Mouse (Mus musculus): ENCODE data around the gene Myh10.
A peak's percentile ranks its signal among the peaks of the same experiment; 100 is the strongest.
"Not testable (repeated sequence)": the region's sequence is repeated elsewhere in the genome, so short reads cannot be mapped to it uniquely, and the experiment has no call there.

The Myh10 gene

GRCm38 (mm10) chr11:68831580-68831979 is 140.2 kb downstream of the Myh10 start:
- peaks cover 23% of the 10 kb centered on the region for H3K36me3 ChIP-seq (ENCODE audit: control insufficient read depth, insufficient read depth, low read length, poor library complexity, severe bottlenecking)
- not testable (repeated sequence) for DNase-seq (ENCODE audit: low read depth, low spot score)

GRCm38 (mm10) chr11:68832793-68833192 is 141.4 kb downstream of the Myh10 start:
- Histone ChIP-seq H3K27me3 (ENCODE audit: control insufficient read depth, insufficient read depth, low read length, poor library complexity, severe bottlenecking) (no peaks in the 10 kb centered on the region), H3K36me3 (ENCODE audit: control insufficient read depth, insufficient read depth, low read length, poor library complexity, severe bottlenecking) (peaks cover 24% of the 10 kb centered on the region)
- DNase-seq (ENCODE audit: low read depth, low spot score), result no peak

More at GRCm38 (mm10) chr11:68831580-68831979, 140.2 kb downstream of the Myh10 start:
- not testable (repeated sequence) for H3K27me3 ChIP-seq (ENCODE audit: control insufficient read depth, insufficient read depth, low read length, poor library complexity, severe bottlenecking)

GRCm38 (mm10) chr11:68833593-68833992 is 142.2 kb downstream of the Myh10 start:
- no peaks in the 10 kb centered on the region for H3K27me3 ChIP-seq (ENCODE audit: control insufficient read depth, insufficient read depth, low read length, poor library complexity, severe bottlenecking)
- H3K36me3 ChIP-seq (ENCODE audit: control insufficient read depth, insufficient read depth, low read length, poor library complexity, severe bottlenecking), result peaks cover 24% of the 10 kb centered on the region
- no peak for DNase-seq (ENCODE audit: low read depth, low spot score)

GRCm38 (mm10) chr11:68835034-68835433 is 143.7 kb downstream of the Myh10 start:
- Histone ChIP-seq H3K36me3 (ENCODE audit: control insufficient read depth, insufficient read depth, low read length, poor library complexity, severe bottlenecking) (peaks cover 24% of the 10 kb centered on the region), H3K27me3 (ENCODE audit: control insufficient read depth, insufficient read depth, low read length, poor library complexity, severe bottlenecking) (no peaks in the 10 kb centered on the region)
- no peak for DNase-seq (ENCODE audit: low read depth, low spot score)

GRCm38 (mm10) chr11:68839606-68840005 is 148.2 kb downstream of the Myh10 start:
- Histone ChIP-seq H3K27me3 (ENCODE audit: control insufficient read depth, insufficient read depth, low read length, poor library complexity, severe bottlenecking) (no peaks in the 10 kb centered on the region), H3K36me3 (ENCODE audit: control insufficient read depth, insufficient read depth, low read length, poor library complexity, severe bottlenecking) (peaks cover 23% of the 10 kb centered on the region)
- DNase-seq (ENCODE audit: low read depth, low spot score), result no peak

GRCm38 (mm10) chr11:68850862-68851261 is 159.5 kb downstream of the Myh10 start:
- H3K27me3 ChIP-seq (ENCODE audit: control insufficient read depth, insufficient read depth, low read length, poor library complexity, severe bottlenecking), result no peaks in the 10 kb centered on the region
- no peaks in the 10 kb centered on the region for H3K36me3 ChIP-seq (ENCODE audit: control insufficient read depth, insufficient read depth, low read length, poor library complexity, severe bottlenecking)
- no peak for DNase-seq (ENCODE audit: low read depth, low spot score)

- DNase-seq (ENCODE audit: low read depth, low spot score), result peak; percentile 48
- no peaks in the 10 kb centered on the region for H3K27me3 ChIP-seq (ENCODE audit: control insufficient read depth, insufficient read depth, low read length, poor library complexity, severe bottlenecking)
- no peaks in the 10 kb centered on the region for H3K36me3 ChIP-seq (ENCODE audit: control insufficient read depth, insufficient read depth, low read length, poor library complexity, severe bottlenecking)
Measured at GRCm38 (mm10) chr11:68851644-68852485, 160.5 kb downstream of the Myh10 start.

- Histone ChIP-seq H3K27me3 (ENCODE audit: control insufficient read depth, insufficient read depth, low read length, poor library complexity, severe bottlenecking) (no peaks in the 10 kb centered on the region), H3K36me3 (ENCODE audit: control insufficient read depth, insufficient read depth, low read length, poor library complexity, severe bottlenecking) (no peaks in the 10 kb centered on the region)
- DNase-seq (ENCODE audit: low read depth, low spot score), result no peak
Measured at GRCm38 (mm10) chr11:68852486-68852901, 161.1 kb downstream of the Myh10 start.

- Histone ChIP-seq H3K36me3 (ENCODE audit: control insufficient read depth, insufficient read depth, low read length, poor library complexity, severe bottlenecking) (no peaks in the 10 kb centered on the region), H3K27me3 (ENCODE audit: control insufficient read depth, insufficient read depth, low read length, poor library complexity, severe bottlenecking) (no peaks in the 10 kb centered on the region)
- DNase-seq (ENCODE audit: low read depth, low spot score), result peak; percentile 100
Measured at GRCm38 (mm10) chr11:68852932-68853409, 161.6 kb downstream of the Myh10 start.

GRCm38 (mm10) chr11:68853611-68854401 is 162.4 kb downstream of the Myh10 start:
- no peaks in the 10 kb centered on the region for H3K36me3 ChIP-seq (ENCODE audit: control insufficient read depth, insufficient read depth, low read length, poor library complexity, severe bottlenecking)

GRCm38 (mm10) chr11:68854621-68855020 is 163.3 kb downstream of the Myh10 start:
- no peaks in the 10 kb centered on the region for H3K36me3 ChIP-seq (ENCODE audit: control insufficient read depth, insufficient read depth, low read length, poor library complexity, severe bottlenecking)
- no peak for DNase-seq (ENCODE audit: low read depth, low spot score)

More at GRCm38 (mm10) chr11:68853611-68854401, 162.4 kb downstream of the Myh10 start:
- H3K27me3 ChIP-seq (ENCODE audit: control insufficient read depth, insufficient read depth, low read length, poor library complexity, severe bottlenecking), result no peaks in the 10 kb centered on the region
- peak; percentile 68 for DNase-seq (ENCODE audit: low read depth, low spot score)

GRCm38 (mm10) chr11:68857329-68857728 is 166.0 kb downstream of the Myh10 start:
- no peaks in the 10 kb centered on the region for H3K27me3 ChIP-seq (ENCODE audit: control insufficient read depth, insufficient read depth, low read length, poor library complexity, severe bottlenecking)
- no peaks in the 10 kb centered on the region for H3K36me3 ChIP-seq (ENCODE audit: control insufficient read depth, insufficient read depth, low read length, poor library complexity, severe bottlenecking)
- DNase-seq (ENCODE audit: low read depth, low spot score), result no peak

More at GRCm38 (mm10) chr11:68854621-68855020, 163.3 kb downstream of the Myh10 start:
- H3K27me3 ChIP-seq (ENCODE audit: control insufficient read depth, insufficient read depth, low read length, poor library complexity, severe bottlenecking), result no peaks in the 10 kb centered on the region

GRCm38 (mm10) chr11:68859943-68860593 is 168.7 kb downstream of the Myh10 start:
- Histone ChIP-seq H3K27me3 (ENCODE audit: control insufficient read depth, insufficient read depth, low read length, poor library complexity, severe bottlenecking) (no peaks in the 10 kb centered on the region), H3K36me3 (ENCODE audit: control insufficient read depth, insufficient read depth, low read length, poor library complexity, severe bottlenecking) (no peaks in the 10 kb centered on the region)
- DNase-seq (ENCODE audit: low read depth, low spot score), result no peak

- Histone ChIP-seq H3K27me3 (ENCODE audit: control insufficient read depth, insufficient read depth, low read length, poor library complexity, severe bottlenecking) (no peaks in the 10 kb centered on the region), H3K36me3 (ENCODE audit: control insufficient read depth, insufficient read depth, low read length, poor library complexity, severe bottlenecking) (no peaks in the 10 kb centered on the region)
- no peak for DNase-seq (ENCODE audit: low read depth, low spot score)
Measured at GRCm38 (mm10) chr11:68862260-68862659, 170.9 kb downstream of the Myh10 start.
